Mouse (Mus musculus) stomach, embryonic 15.5 days (tissue): ENCODE measurements around the gene Bco2. TPM values are rescaled to one million over a fixed set of nuclear protein-coding genes. Genes with fewer than 3 reads are reported as not detected.

ENCODE experiments used
- ATAC-seq: fragments of 200-750 bp; cut with Nextera tagmentation; 2 replicates; pipeline ENCODE4 v1.8.0; 2017; ENCODE audit warnings: low read depth, moderate number of reproducible peaks, moderate TSS enrichment; ENCODE audit not compliant: insufficient read depth, low FRiP score
- H3K27ac ChIP-seq: fragments of 300-500 bp; sonication (generic); 2 replicates; pipeline ENCODE4 v1.5.1; 2015; ENCODE audit warnings: mild to moderate bottlenecking, inconsistent platforms
- H3K27me3 ChIP-seq: fragments of 300-500 bp; sonication (generic); replicated peaks from 2 replicates; pipeline ENCODE4 v1.6.1; 2015; ENCODE audit warnings: inconsistent platforms
- H3K36me3 ChIP-seq: fragments of 300-500 bp; sonication (generic); 2 replicates; pipeline ENCODE4 v1.6.1; 2015; ENCODE audit warnings: inconsistent platforms
- H3K4me1 ChIP-seq: fragments of 300-500 bp; sonication (generic); 2 replicates; pipeline ENCODE4 v1.6.1; 2015; ENCODE audit warnings: inconsistent platforms
- H3K4me2 ChIP-seq: fragments of 300-500 bp; sonication (generic); 2 replicates; pipeline ENCODE4 v1.6.1; 2015; ENCODE audit warnings: mild to moderate bottlenecking, inconsistent platforms
- H3K4me3 ChIP-seq: fragments of 300-500 bp; sonication (generic); replicated peaks from 2 replicates; pipeline ENCODE4 v1.5.1; 2015; ENCODE audit warnings: inconsistent platforms
- H3K9ac ChIP-seq: fragments of 300-500 bp; sonication (generic); 2 replicates; pipeline ENCODE4 v1.6.1; 2015; ENCODE audit warnings: inconsistent platforms
- H3K9me3 ChIP-seq: fragments of 300-500 bp; sonication (generic); 2 replicates; pipeline ENCODE4 v1.6.1; 2016; ENCODE audit warnings: inconsistent platforms
- WGBS: fragments of 180-500 bp; shearing (Covaris S2); methylation state at CpG from one replicate; pipeline ENCODE4 v1.1.7; 2015; 5-methylcytosine and 5-hydroxymethylcytosine counted together
- polyA plus RNA-seq: library from polyadenylated mRNA; unstranded; fragments of >200 nt; fragmentation: Nextera tagmentation; extraction: Ambion mirVana; gene quantifications from 2 replicates; pipeline ENCODE4 v1.2.1, GENCODE M21; 2015

Gene Bco2
- polyA plus RNA-seq, 1 experiment from 2014 or later = 1.1 TPM

GRCm38 (mm10) chr9:50553547-50553946 lies 1.4 kb downstream of the Bco2 start:
- WGBS = 68% methylated on average over 2 of the region's 2 CpGs
- H3K9me3 ChIP-seq = no peaks in the 10 kb centered on the region

GRCm38 (mm10) chr9:50552206-50552605 lies 2.8 kb downstream of the Bco2 start:
- ATAC-seq = no peak
- H3K4me2 ChIP-seq = no peak overlapping the region
- H3K4me3 ChIP-seq = no peak overlapping the region
- no peaks in the 10 kb centered on the region for H3K9me3 ChIP-seq
- 70% methylated on average over 5 of the region's 5 CpGs for WGBS
- no peak overlapping the region for H3K27ac ChIP-seq
- H3K4me1 ChIP-seq = no peaks in the 10 kb centered on the region
- no peaks in the 10 kb centered on the region for H3K36me3 ChIP-seq
- H3K27me3 ChIP-seq = no peaks in the 10 kb centered on the region
- H3K9ac ChIP-seq = no peak overlapping the region

More at GRCm38 (mm10) chr9:50553547-50553946, 1.4 kb downstream of the Bco2 start:
- H3K27me3 ChIP-seq = no peaks in the 10 kb centered on the region
- no peak overlapping the region for H3K4me3 ChIP-seq
- no peak overlapping the region for H3K4me2 ChIP-seq
- H3K36me3 ChIP-seq = no peaks in the 10 kb centered on the region
- no peaks in the 10 kb centered on the region for H3K4me1 ChIP-seq
- no peak overlapping the region for H3K27ac ChIP-seq
- no peak for ATAC-seq
- H3K9ac ChIP-seq = no peak overlapping the region

DNA sequence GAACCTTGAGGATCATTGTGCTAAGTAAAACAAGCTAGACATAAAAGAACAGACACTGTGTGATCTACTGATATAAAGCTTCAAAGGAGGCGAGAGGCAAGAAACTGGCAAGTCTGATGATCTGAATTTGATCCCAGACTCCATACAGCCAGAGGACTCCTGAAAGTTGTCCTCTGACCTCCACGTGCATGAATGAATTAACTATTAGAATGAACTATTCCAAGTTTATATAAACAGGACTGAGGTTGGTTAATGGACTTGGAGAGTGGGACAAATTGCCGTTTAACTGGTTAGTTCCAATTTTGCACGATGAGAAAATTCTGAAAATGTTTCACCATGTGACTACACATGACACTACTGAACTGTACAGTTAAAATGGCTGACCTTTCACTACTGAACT lies 6.0 kb downstream of the Bco2 start:
- H3K9me3 ChIP-seq = no peaks in the 10 kb centered on the region
- no peaks in the 10 kb centered on the region for H3K36me3 ChIP-seq
- ATAC-seq = no peak
- no peak overlapping the region for H3K4me3 ChIP-seq
- H3K9ac ChIP-seq = no peak overlapping the region
- no peak overlapping the region for H3K4me2 ChIP-seq
- H3K27me3 ChIP-seq = no peaks in the 10 kb centered on the region
- H3K27ac ChIP-seq = no peak overlapping the region
- no peaks in the 10 kb centered on the region for H3K4me1 ChIP-seq
- WGBS = 71% methylated on average over 4 of the region's 4 CpGs

GRCm38 (mm10) chr9:50547859-50548478 lies 7.0 kb downstream of the Bco2 start:
- Histone ChIP-seq H3K4me1 (no peaks in the 10 kb centered on the region), H3K9me3 (no peaks in the 10 kb centered on the region), H3K27me3 (no peaks in the 10 kb centered on the region), H3K36me3 (no peaks in the 10 kb centered on the region), H3K27ac (no peak overlapping the region), H3K4me3 (no peak overlapping the region), H3K9ac (no peak overlapping the region), H3K4me2 (no peak overlapping the region)
- no peak for ATAC-seq
- WGBS = 44% methylated on average over 5 of the region's 5 CpGs

DNA sequence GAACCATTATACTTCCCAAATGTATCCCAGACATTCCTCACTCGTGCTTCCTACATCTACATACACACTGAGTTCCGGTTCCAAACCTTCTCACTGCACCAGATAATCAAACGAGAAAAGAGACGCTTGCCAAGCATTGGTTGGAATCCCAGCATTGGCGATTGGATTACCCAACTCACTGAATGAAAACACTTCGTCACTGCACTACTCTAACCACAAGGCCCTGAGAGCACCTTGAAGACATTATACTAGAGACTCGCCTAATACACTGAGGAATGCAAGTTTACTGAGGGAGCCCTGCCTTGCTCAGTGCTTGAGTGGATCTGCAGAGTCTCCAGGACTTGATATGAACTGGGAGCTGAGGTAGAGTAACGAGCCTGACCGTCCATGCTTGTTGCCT lies 12.6 kb downstream of the Bco2 start:
- 74% methylated on average over 9 of the region's 9 CpGs for WGBS
- Histone ChIP-seq H3K36me3 (no peaks in the 10 kb centered on the region), H3K4me1 (no peaks in the 10 kb centered on the region), H3K27me3 (no peaks in the 10 kb centered on the region), H3K4me3 (no peak overlapping the region), H3K27ac (no peak overlapping the region), H3K9me3 (no peaks in the 10 kb centered on the region), H3K9ac (no peak overlapping the region), H3K4me2 (no peak overlapping the region)
- ATAC-seq = no peak

GRCm38 (mm10) chr9:50540170-50540569 lies 14.8 kb downstream of the Bco2 start:
- ATAC-seq = no peak
- Histone ChIP-seq H3K4me3 (no peak overlapping the region), H3K27me3 (no peaks in the 10 kb centered on the region), H3K4me1 (no peaks in the 10 kb centered on the region), H3K9ac (no peak overlapping the region), H3K27ac (no peak overlapping the region), H3K9me3 (no peaks in the 10 kb centered on the region), H3K36me3 (no peaks in the 10 kb centered on the region), H3K4me2 (no peak overlapping the region)
- WGBS = 51% methylated on average over 7 of the region's 7 CpGs

DNA sequence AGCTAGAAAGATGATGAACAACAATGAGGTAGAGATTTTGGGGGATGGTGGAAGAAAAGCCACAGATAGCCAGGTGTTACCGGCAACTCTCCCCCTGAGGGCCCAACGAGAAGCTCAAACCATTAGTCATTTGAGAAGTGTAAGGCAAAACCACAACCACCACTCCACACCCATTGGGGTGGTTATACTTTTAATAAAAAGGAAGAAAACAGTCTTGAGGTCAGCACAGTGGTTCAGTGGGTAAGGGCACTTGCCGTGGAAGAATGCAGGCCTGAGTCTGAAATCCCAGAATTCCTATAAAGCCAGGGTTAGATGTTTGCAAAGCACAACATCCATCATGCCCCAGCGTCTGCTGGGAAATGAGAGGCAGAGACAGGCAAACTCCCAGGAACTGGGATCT lies 17.7 kb downstream of the Bco2 start:
- Histone ChIP-seq H3K4me3 (no peak overlapping the region), H3K9me3 (no peaks in the 10 kb centered on the region), H3K4me1 (no peaks in the 10 kb centered on the region), H3K27me3 (no peaks in the 10 kb centered on the region), H3K9ac (no peak overlapping the region), H3K27ac (no peak overlapping the region), H3K4me2 (no peak overlapping the region), H3K36me3 (no peaks in the 10 kb centered on the region)
- 43% methylated on average over 4 of the region's 4 CpGs for WGBS
- ATAC-seq = no peak

GRCm38 (mm10) chr9:50536603-50537135 lies 18.3 kb downstream of the Bco2 start:
- no peak overlapping the region for H3K27ac ChIP-seq
- H3K27me3 ChIP-seq = no peaks in the 10 kb centered on the region
- no peaks in the 10 kb centered on the region for H3K9me3 ChIP-seq
- no peak overlapping the region for H3K4me3 ChIP-seq
- no peak overlapping the region for H3K9ac ChIP-seq
- WGBS = 67% methylated on average over 7 of the region's 7 CpGs
- H3K4me1 ChIP-seq = no peaks in the 10 kb centered on the region
- H3K4me2 ChIP-seq = no peak overlapping the region
- H3K36me3 ChIP-seq = no peaks in the 10 kb centered on the region
- no peak for ATAC-seq

DNA sequence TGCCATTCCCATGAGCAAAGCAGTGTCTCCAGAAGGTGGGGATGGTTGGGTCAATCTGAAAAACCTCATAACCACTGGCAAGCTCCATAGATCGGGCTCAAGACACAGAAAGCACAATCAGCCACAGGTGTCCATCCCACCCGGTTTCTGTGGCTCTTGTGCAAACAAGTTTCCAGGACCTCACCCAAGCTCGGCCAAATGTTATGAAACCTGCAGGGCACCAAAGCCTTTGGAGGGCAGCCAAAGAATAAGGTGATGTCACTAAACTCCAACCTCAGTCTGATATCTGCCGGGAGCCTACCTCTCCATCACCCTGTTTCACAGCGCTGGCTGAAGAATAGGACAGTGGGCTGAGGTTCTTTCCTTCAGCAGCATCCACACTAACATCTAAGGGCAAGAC lies 19.1 kb downstream of the Bco2 start:
- 58% methylated on average over 5 of the region's 5 CpGs for WGBS
- no peak overlapping the region for H3K9ac ChIP-seq
- H3K4me2 ChIP-seq = no peak overlapping the region
- no peaks in the 10 kb centered on the region for H3K36me3 ChIP-seq
- H3K27ac ChIP-seq = no peak overlapping the region
- no peaks in the 10 kb centered on the region for H3K9me3 ChIP-seq
- no peaks in the 10 kb centered on the region for H3K27me3 ChIP-seq
- no peak for ATAC-seq
- no peak overlapping the region for H3K4me3 ChIP-seq
- no peaks in the 10 kb centered on the region for H3K4me1 ChIP-seq

DNA sequence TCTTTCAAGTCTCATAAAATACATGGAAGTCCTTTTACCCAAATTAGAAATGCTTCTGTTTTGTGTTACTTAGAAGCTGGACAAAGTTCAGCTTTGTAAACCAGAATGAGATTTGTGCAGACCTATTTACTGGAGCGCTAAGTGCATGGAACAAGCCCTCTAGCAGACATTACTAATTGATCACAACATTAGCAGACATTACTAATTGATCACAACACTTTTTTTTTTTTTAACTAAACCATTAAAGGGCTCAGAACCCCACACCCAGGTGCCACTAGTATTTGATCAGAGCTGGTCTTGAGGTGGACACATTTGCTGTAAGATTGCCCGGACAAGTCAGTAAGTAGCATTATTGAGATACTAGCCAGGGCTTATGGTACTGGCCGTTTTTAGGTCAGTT lies 21.2 kb downstream of the Bco2 start:
- Histone ChIP-seq H3K36me3 (no peaks in the 10 kb centered on the region), H3K9me3 (no peaks in the 10 kb centered on the region), H3K4me1 (no peaks in the 10 kb centered on the region), H3K9ac (no peak overlapping the region), H3K27me3 (no peaks in the 10 kb centered on the region), H3K4me2 (no peak overlapping the region), H3K4me3 (no peak overlapping the region), H3K27ac (no peak overlapping the region)
- no peak for ATAC-seq
- WGBS = 74% methylated on average over 3 of the region's 3 CpGs

DNA sequence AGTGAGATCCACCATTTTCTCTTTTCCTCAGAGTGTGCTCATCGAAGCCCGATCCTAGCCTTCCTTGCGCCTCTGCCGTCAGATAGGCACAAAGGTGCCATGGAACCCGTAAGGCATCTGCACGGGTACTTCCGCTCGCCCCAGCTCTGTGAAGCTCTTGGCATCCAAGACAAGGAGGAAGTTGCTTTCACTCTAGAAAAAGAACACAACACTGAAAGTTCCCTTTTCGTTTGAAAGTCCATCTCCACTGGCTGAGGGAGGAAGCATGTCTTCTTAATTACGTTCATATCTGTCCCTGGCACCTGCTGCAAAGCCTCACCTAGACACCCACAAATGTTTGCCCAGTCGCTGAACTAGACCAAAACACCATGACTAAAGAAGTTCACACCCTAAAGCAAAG lies 21.7 kb downstream of the Bco2 start:
- no peak overlapping the region for H3K9ac ChIP-seq
- H3K27ac ChIP-seq = no peak overlapping the region
- H3K27me3 ChIP-seq = no peaks in the 10 kb centered on the region
- 72% methylated on average over 11 of the region's 11 CpGs for WGBS
- no peaks in the 10 kb centered on the region for H3K4me1 ChIP-seq
- H3K4me2 ChIP-seq = no peak overlapping the region
- H3K4me3 ChIP-seq = no peak overlapping the region
- H3K9me3 ChIP-seq = no peaks in the 10 kb centered on the region
- no peaks in the 10 kb centered on the region for H3K36me3 ChIP-seq
- no peak for ATAC-seq

GRCm38 (mm10) chr9:50530890-50531289 lies 24.1 kb downstream of the Bco2 start:
- no peak for ATAC-seq
- H3K4me3 ChIP-seq = no peak overlapping the region
- no peaks in the 10 kb centered on the region for H3K27me3 ChIP-seq
- no peaks in the 10 kb centered on the region for H3K36me3 ChIP-seq
- no peak overlapping the region for H3K9ac ChIP-seq
- H3K9me3 ChIP-seq = no peaks in the 10 kb centered on the region
- WGBS = 34% methylated on average over 2 of the region's 2 CpGs
- H3K27ac ChIP-seq = no peak overlapping the region
- no peak overlapping the region for H3K4me2 ChIP-seq
- peaks cover 10% of the 10 kb centered on the region for H3K4me1 ChIP-seq
